Mouse (Mus musculus): Measurements from ENCODE around the gene Pbx1.

Gene Pbx1

DNA sequence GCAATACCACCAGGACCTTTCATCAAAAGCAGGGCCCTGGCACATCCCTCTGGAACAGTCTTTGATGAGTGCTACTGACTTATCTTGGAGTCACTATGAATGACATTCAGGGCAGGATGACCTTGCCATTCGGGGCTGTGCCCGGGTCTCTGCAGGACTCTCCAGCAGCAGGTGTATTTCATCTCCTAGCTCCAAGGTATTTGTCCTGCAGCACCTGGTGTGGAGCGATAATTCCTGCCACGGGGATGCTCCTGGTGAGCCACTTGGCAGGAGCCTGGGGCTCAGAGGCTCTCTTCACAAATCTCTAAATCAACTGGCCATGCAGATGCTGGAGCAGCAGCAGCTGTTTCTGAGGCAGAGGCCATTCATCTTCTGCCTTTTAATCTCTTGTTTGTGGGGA lies 340.4 kb downstream of the Pbx1 start:
- DNase-seq (ENCODE audit: extremely low read depth, low read depth): no peak

DNA sequence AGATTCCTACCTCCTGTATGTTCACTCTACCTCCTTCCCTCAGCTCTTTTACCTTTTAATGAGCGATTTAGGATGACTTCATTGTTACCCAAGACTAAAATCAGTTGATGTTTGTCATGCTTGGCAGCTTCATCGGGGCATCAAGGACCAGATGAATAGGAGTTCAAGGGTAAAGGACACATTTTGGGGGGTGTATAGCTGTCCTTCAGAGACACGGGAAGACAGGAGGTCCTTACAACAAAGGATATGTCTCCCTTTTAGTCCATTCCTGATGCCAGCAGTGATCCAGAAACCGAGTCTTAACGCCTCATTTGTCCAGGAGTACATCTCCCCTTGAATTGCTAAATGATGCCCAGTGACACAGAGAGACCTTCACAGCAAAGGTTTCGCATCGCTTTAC lies 343.4 kb downstream of the Pbx1 start:
- DNase-seq (ENCODE audit: extremely low read depth, low read depth): no peak

DNA sequence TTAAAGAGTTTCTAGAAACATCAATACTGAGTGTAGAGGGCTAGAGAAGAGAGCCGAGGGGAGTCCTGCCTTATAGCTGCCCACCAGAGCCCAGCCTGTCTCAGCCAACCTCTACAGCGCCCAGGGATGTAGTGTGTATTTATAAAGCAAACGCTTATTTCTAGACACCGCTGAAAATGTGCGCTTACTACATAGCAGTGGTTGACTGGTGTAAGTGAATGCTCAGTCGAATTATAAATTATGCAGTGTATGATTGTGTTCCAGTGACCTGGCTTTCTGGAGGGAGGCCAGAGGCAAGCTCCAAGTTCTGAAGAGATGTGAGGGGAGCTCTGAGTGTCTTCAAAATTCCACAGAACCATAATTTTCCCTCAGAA lies 352.7 kb downstream of the Pbx1 start:
- DNase-seq (ENCODE audit: extremely low read depth, low read depth): no peak

DNA sequence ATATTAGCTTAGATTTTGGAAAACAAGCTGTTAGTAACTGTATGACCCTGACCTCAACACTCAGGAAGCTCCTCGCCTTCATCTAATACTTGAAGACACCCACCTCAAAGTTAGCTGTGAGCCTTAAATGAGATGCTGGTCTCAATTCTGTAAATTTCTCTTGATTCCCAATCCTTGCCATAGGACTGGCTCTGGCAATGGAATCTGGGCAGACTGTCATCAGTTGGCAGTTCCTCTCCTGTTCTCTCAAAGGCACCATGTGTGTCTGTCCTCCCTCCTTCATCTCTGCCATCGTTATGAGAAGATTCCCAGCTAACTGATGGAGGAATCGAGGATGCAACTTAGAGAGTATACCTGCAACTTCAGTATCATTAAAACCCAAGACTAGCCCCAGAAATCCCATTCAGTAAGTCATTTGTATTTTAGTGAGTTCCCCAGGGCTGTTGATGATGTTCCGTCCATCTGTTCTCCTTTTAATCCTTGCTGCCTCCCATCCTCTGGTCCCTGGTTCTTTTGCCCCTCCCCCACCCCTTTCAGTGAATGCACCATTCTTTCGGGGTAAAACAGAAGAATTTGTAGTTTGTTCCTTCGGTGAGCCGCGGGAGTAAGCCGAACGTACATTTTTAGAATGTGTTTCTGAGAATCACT lies 353.2 kb downstream of the Pbx1 start:
- DNase-seq (ENCODE audit: extremely low read depth, low read depth): no peak

DNA sequence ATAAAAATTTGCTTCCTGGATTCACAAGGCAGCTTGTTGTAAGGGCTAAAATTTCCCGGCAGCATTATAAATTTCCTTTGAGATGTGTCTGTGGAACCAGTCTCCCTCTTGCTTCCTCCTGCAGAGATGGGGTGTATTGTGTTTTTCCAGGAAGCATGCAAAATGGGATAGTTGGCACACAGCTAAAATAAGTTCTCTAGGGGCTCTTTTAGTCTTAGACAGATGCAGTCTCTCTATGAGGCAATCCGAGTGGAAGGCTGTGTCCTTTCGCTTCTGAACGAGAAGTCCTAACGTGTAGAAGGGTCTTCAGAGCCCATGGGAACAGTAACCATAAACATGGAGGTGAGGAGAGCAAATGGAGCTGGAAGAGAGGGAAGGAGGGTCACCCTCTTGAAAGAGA lies 360.1 kb downstream of the Pbx1 start:
- no peak for DNase-seq (ENCODE audit: extremely low read depth, low read depth)

DNA sequence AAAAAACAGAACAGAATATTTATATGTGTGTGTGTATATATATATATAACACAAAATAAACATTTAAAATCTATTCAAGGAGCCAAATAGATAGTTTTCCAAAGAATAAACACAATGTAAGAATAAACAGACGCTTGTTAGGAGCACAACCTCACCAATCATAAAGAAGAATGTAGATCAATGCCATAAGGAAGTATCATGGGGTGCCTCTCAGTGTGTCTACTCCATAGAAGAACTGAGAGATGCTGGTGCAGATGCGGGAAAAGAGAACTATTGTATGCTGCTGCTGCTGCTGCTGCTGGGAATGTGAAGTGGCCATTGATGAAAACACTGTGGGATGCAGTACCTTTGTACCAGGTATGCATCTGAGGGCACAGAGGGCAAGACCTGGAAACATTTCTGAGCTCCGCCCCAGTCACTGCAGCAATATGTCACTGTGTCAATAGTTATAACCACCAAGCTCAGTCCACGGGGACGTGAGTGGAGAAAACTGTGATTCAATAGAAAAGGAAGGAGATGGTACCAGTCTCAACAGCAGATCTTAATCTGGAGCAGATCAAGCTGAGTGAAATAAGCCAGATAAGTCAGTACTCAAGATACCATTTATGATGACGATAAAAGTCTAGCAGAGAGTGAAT lies 361.7 kb downstream of the Pbx1 start:
- DNase-seq (ENCODE audit: extremely low read depth, low read depth): no peak

DNA sequence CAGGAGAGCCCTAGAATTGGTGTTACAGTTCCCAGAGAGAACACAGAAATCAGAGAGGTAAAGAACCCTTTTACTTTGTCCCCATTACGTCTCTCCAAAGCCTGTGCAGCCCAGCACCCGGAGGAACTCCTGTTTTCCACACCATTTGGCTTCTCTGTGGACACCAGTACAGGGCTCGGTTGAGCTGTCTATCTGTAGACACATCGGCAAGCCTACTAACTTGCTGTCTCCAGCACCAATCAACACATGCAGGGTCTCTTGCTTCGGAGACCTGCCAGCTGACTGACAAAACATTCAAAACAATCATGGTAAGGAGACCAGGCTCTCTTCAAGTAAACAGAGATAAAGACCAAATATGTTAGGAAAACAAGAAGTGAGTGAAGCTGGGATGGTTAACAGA lies 362.3 kb downstream of the Pbx1 start:
- DNase-seq (ENCODE audit: extremely low read depth, low read depth): no peak
